Mouse (Mus musculus) neural tube, embryonic 11.5 days (tissue): Measurements from ENCODE around the gene Ocln. TPM values are rescaled to one million over a fixed set of nuclear protein-coding genes. Genes with fewer than 3 reads are reported as not detected.
"Not testable (repeated sequence)": the region's sequence is repeated elsewhere in the genome, so short reads cannot be mapped to it uniquely, and the experiment has no call there.

Experiments
- ATAC-seq: fragments of 200-750 bp; cut with Nextera tagmentation; 2 replicates; pipeline ENCODE4 v1.8.0; 2017; ENCODE audit warnings: moderate number of reproducible peaks, mild to moderate bottlenecking, moderate TSS enrichment, moderate library complexity; ENCODE audit not compliant: insufficient read depth, low FRiP score, low TSS enrichment
- DNase-seq: peaks from one replicate; pipeline ENCODE4 v3.0.0-alpha.2; 2015; ENCODE audit warnings: low spot score
- H3K27ac ChIP-seq: fragments of 300-500 bp; sonication (generic); 2 replicates; pipeline ENCODE4 v1.5.1; 2014; ENCODE audit warnings: low read depth, mild to moderate bottlenecking, low read length
- H3K27me3 ChIP-seq: fragments of 300-500 bp; sonication (generic); 2 replicates; pipeline ENCODE4 v1.6.1; 2014; ENCODE audit warnings: mild to moderate bottlenecking, low read length, mixed read lengths; ENCODE audit not compliant: control insufficient read depth, insufficient read depth
- H3K36me3 ChIP-seq: fragments of 300-500 bp; sonication (generic); 2 replicates; pipeline ENCODE4 v1.6.1; 2014; ENCODE audit warnings: mild to moderate bottlenecking, low read length, moderate library complexity, mixed read lengths; ENCODE audit not compliant: control insufficient read depth, insufficient read depth
- H3K4me1 ChIP-seq: fragments of 300-500 bp; sonication (generic); 2 replicates; pipeline ENCODE4 v1.6.1; 2014; ENCODE audit warnings: low read length, mixed read lengths; ENCODE audit not compliant: control insufficient read depth, insufficient read depth
- H3K4me2 ChIP-seq: fragments of 300-500 bp; sonication (generic); 2 replicates; pipeline ENCODE4 v1.6.1; 2014; ENCODE audit warnings: low read depth, mild to moderate bottlenecking, moderate library complexity
- H3K4me3 ChIP-seq: fragments of 300-500 bp; sonication (generic); 2 replicates; pipeline ENCODE4 v1.5.1; 2014; ENCODE audit warnings: low read depth, low read length
- H3K9ac ChIP-seq: fragments of 300-500 bp; sonication (generic); 2 replicates; pipeline ENCODE4 v1.6.1; 2014; ENCODE audit warnings: mild to moderate bottlenecking, low read length
- H3K9me3 ChIP-seq: fragments of 300-500 bp; sonication (generic); 2 replicates; pipeline ENCODE4 v1.6.1; 2016; ENCODE audit warnings: low read length; ENCODE audit not compliant: control insufficient read depth
- WGBS: fragments of 180-500 bp; shearing (Covaris S2); extraction: QIAGEN DNeasy Blood & Tissue Kit; methylation state at CpG from one replicate; pipeline ENCODE4 v1.1.7; 2014; 5-methylcytosine and 5-hydroxymethylcytosine counted together
- polyA plus RNA-seq: library from polyadenylated mRNA; unstranded; fragments of >200 nt; fragmentation: Nextera tagmentation; extraction: Ambion mirVana; gene quantifications from 2 replicates; pipeline ENCODE4 v1.2.1, GENCODE M21; 2014

Ocln gene
- polyA plus RNA-seq, 1 experiment from 2014 or later: 1.3 TPM

- DNase-seq: no peak
- Histone ChIP-seq H3K9me3 (no peaks in the 10 kb centered on the region), H3K9ac (no peak overlapping the region), H3K27ac (no peak overlapping the region), H3K4me2 (no peak overlapping the region), H3K36me3 (no peaks in the 10 kb centered on the region), H3K4me1 (no peaks in the 10 kb centered on the region), H3K27me3 (no peaks in the 10 kb centered on the region), H3K4me3 (no peak overlapping the region)
- no peak for ATAC-seq
- WGBS: 86% methylated on average over 6 of the region's 6 CpGs
Observed at GRCm38 (mm10) chr13:100517652-100518153, 34.8 kb downstream of the Ocln start.

GRCm38 (mm10) chr13:100516213-100517105 is 36.1 kb downstream of the Ocln start:
- Histone ChIP-seq H3K4me2 (no peak overlapping the region), H3K27me3 (no peaks in the 10 kb centered on the region), H3K36me3 (no peaks in the 10 kb centered on the region), H3K9ac (no peak overlapping the region), H3K9me3 (no peaks in the 10 kb centered on the region), H3K27ac (no peak overlapping the region), H3K4me3 (no peak overlapping the region), H3K4me1 (no peaks in the 10 kb centered on the region)
- ATAC-seq (no peak), DNase-seq (no peak)
- 61% methylated on average over 12 of the region's 12 CpGs for WGBS

GRCm38 (mm10) chr13:100512792-100513191 is 39.7 kb downstream of the Ocln start:
- Histone ChIP-seq H3K36me3 (no peaks in the 10 kb centered on the region), H3K9ac (no peak overlapping the region), H3K9me3 (no peaks in the 10 kb centered on the region), H3K27ac (no peak overlapping the region), H3K4me1 (no peaks in the 10 kb centered on the region), H3K4me3 (no peak overlapping the region), H3K4me2 (no peak overlapping the region), H3K27me3 (no peaks in the 10 kb centered on the region)
- 93% methylated on average over 2 of the region's 2 CpGs for WGBS
- DNase-seq (no peak), ATAC-seq (no peak)

GRCm38 (mm10) chr13:100511860-100512364 is 40.6 kb downstream of the Ocln start:
- Histone ChIP-seq H3K27me3 (no peaks in the 10 kb centered on the region), H3K4me2 (no peak overlapping the region), H3K36me3 (no peaks in the 10 kb centered on the region), H3K27ac (no peak overlapping the region), H3K4me1 (no peaks in the 10 kb centered on the region), H3K4me3 (no peak overlapping the region), H3K9ac (no peak overlapping the region), H3K9me3 (no peaks in the 10 kb centered on the region)
- DNase-seq (no peak), ATAC-seq (no peak)
- WGBS: 81% methylated on average over 4 of the region's 4 CpGs

GRCm38 (mm10) chr13:100511146-100511859 is 41.2 kb downstream of the Ocln start:
- 79% methylated on average over 7 of the region's 7 CpGs for WGBS

GRCm38 (mm10) chr13:100499625-100500024 is 52.9 kb downstream of the Ocln start:
- not testable (repeated sequence) for H3K36me3 ChIP-seq, H3K4me3 ChIP-seq, H3K4me2 ChIP-seq, H3K9ac ChIP-seq, DNase-seq, ATAC-seq, H3K27ac ChIP-seq, H3K27me3 ChIP-seq, H3K4me1 ChIP-seq, H3K9me3 ChIP-seq

More at GRCm38 (mm10) chr13:100511146-100511859, 41.2 kb downstream of the Ocln start:
- Histone ChIP-seq H3K4me2 (no peak overlapping the region), H3K9ac (no peak overlapping the region), H3K4me1 (no peaks in the 10 kb centered on the region), H3K4me3 (no peak overlapping the region), H3K9me3 (no peaks in the 10 kb centered on the region), H3K27ac (no peak overlapping the region), H3K36me3 (no peaks in the 10 kb centered on the region), H3K27me3 (no peaks in the 10 kb centered on the region)
- DNase-seq (no peak), ATAC-seq (no peak)

GRCm38 (mm10) chr13:100495337-100495736 is 57.2 kb downstream of the Ocln start:
- 93% methylated on average over 4 of the region's 4 CpGs for WGBS
- Histone ChIP-seq H3K4me2 (no peak overlapping the region), H3K27ac (no peak overlapping the region), H3K9me3 (no peaks in the 10 kb centered on the region), H3K4me3 (no peak overlapping the region), H3K4me1 (no peaks in the 10 kb centered on the region), H3K36me3 (no peaks in the 10 kb centered on the region), H3K27me3 (no peaks in the 10 kb centered on the region), H3K9ac (no peak overlapping the region)
- no peak for DNase-seq
- no peak for ATAC-seq

- not testable (repeated sequence) for H3K9me3 ChIP-seq, H3K36me3 ChIP-seq, H3K27ac ChIP-seq, H3K9ac ChIP-seq, H3K27me3 ChIP-seq, H3K4me2 ChIP-seq, H3K4me3 ChIP-seq, ATAC-seq, H3K4me1 ChIP-seq, DNase-seq
- 70% methylated on average over 8 of the region's 8 CpGs for WGBS
Observed at GRCm38 (mm10) chr13:100494370-100494769, 58.1 kb downstream of the Ocln start.
